Mouse (Mus musculus): ENCODE data around the gene Vwa3a. TPM values are rescaled to one million over a fixed set of nuclear protein-coding genes. Genes with fewer than 3 reads are reported as not detected.

The Vwa3a gene
- total RNA-seq, 4 experiments from 2014 or later: 1.7 to 4.6 (median 3.9) TPM

GRCm38 (mm10) chr7:120836361-120836760 is 97.2 kb downstream of the Vwa3a start:
- DNase-seq (ENCODE audit: low spot score): no peak

GRCm38 (mm10) chr7:120838436-120839160 is 99.5 kb downstream of the Vwa3a start:
- no peak for DNase-seq (ENCODE audit: low spot score)

DNA sequence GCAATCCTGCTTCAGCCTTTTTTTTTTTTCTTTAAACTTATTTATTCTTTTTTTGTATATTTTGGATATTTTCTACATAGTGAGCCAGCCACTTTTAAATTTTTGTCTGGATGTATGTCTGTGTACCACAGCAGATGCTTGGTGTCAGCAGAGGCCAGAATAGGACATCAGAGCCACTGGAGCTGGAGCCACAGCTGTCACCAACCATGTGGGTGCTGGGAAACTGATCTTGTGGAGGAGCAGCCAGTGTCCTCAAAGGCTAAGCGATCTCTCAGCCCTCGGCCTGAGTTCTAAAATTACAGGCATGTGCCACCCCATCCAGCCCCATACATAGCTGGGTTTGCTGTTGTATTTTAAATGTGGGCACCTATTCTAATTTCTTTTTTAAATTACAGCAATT is 100.7 kb downstream of the Vwa3a start:
- DNase-seq (ENCODE audit: low spot score): no peak

GRCm38 (mm10) chr7:120842345-120843036 is 103.4 kb downstream of the Vwa3a start, which contains the start of gene Eef2k:
Gene Eef2k, plus strand, starts transcription at chr7:120842831.
- DNase-seq (ENCODE audit: low spot score): peak; percentile 89

DNA sequence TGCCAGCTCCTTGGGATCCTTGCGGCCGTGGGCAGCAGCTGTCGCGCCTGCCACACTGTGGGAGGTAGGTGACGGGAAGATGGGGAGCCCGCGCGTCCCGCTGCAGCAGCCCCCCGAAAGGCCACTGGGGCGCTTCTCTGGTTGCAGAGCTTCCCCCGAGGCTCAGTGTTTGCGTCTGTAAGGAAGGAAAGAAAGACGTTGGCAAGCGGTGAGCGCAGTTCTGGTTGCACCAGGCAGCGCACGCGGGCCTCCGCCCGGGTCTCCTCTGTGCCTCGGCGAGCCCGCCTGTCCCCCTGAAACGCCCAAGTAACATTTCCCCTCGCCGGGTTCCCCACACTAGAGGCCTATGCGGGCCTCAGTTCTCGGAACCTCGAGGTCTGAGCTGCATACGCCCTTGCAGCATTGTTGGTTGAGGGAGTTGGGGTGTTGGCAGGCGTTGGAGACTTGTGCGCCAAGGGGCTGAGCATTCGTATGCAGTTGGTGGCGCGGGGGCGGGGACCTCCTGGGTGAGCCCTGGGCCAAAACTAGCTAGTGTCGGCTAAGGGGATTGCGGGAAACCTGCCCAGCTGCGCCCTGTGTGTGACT is 104.0 kb downstream of the Vwa3a start:
- DNase-seq (ENCODE audit: low spot score): peak; percentile 83

DNA sequence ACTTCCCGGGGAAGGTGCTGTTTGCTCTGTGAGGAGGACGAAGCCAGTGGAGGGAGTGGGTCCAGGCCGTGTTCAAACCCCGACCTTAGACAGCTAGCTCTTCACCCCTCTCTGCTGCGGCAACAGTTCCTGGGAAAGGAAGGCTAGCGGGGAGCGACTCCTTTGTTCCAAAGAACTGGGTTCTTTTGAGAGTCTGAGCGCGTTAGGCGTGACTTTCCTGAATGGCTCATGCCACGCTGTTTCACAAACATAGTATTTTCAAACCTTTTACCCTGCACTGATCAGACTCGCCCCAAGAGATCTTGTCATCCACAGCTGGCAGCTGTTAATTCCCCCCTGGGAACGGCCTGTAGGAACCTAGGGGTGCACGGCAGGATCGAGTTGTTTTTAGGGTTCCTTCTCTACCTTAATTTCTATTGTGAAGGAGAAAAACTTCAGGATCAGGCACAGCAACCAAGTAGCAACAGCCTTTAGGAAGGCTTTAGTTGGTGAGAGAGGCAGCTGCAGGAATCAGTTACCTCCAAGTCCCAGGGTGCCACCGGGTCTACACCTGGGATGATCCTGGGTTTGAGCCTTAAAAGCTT is 104.8 kb downstream of the Vwa3a start:
- DNase-seq (ENCODE audit: low spot score): no peak

DNA sequence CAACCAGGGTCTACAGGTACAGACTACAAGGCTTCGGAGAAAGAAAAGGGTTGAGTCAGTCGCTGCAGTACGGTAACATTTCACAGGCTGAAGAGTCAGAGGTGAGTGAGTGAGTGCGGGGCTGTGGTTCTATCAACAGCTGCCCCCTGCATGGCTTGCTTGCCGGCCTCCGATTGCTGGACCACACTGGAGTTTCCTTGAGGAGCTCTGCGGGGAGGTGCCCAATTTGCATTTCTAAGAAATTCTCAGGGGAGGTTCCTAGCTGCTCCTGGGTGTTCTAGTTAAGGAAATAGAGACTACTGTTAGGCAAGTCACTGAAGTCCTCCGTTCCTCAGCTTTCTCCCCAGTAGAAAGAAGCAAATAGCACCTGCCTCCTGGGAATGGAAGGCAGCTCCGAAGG is 105.6 kb downstream of the Vwa3a start:
- no peak for DNase-seq (ENCODE audit: low spot score)

GRCm38 (mm10) chr7:120848831-120849512 is 109.9 kb downstream of the Vwa3a start:
- DNase-seq (ENCODE audit: low spot score): no peak

GRCm38 (mm10) chr7:120850165-120850564 is 111.0 kb downstream of the Vwa3a start:
- DNase-seq (ENCODE audit: low spot score): no peak

Other genes starting within 250 kb of the Vwa3a start
- 1,000 to 10,000 TPM; 1,123 to 1,294 (median 1,155) TPM for gene Uqcrc2, start 104.1 kb upstream of the Vwa3a start, total RNA-seq (2022)
- not detected for gene Pdzd9, start 69.0 kb upstream of the Vwa3a start, total RNA-seq (2022)
- gene Mosmo, start 61.7 kb upstream of the Vwa3a start, total RNA-seq (2022): 10 to 100 TPM; 24.7 to 37.7 (median 32.3) TPM
- gene Gm5737, start 73.0 kb downstream of the Vwa3a start, total RNA-seq (2022): not detected
- gene Eef2k, start 103.5 kb downstream of the Vwa3a start, total RNA-seq (2022): 10 to 100 TPM; 23.0 to 42.1 (median 30.7) TPM
- gene Polr3e, start 178.4 kb downstream of the Vwa3a start, total RNA-seq (2022): 1 to 10 TPM; 7.9 to 9.5 (median 8.6) TPM
- 10 to 100 TPM in 1 of 4 experiments, 1 to 10 TPM in 3; 4.8 to 14.4 (median 7.2) TPM for gene Cdr2, start 243.0 kb downstream of the Vwa3a start, total RNA-seq (2022)
- not detected for gene Mfsd13b, start 243.2 kb downstream of the Vwa3a start, total RNA-seq (2022)

All from heart, adult 8-10 months (tissue).